Mouse (Mus musculus): ENCODE measurements at regions not wholly inside any gene's neighbourhood (a gene's known extent, or its start where the extent isn't known, plus 50 kb on each side); places are given as distances from the start of the nearest gene placed in this dataset.

DNA sequence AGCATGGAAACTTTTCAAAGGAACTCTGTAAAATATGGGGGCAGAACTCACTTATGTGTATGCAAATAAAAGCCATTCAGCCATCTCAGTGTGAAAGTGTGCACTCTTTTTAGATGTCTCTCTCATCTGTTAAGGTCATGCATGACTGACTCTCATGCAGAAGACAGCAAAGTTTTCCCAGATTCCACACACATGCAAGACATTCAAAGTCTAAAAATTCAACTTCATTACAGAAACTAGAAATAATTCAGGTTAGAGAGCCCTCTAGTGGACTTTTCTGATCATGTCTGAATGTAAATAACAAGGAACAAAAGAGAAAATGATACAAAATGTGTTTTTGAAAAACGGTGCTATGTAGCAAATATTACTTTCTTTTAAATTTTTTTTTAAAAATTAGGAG lies 308.8 kb upstream of the Chl1 start:
- no peak overlapping the region for H3K4me2 ChIP-seq
- no peaks in the 10 kb centered on the region for H3K9me3 ChIP-seq
- no peak overlapping the region for H3K4me3 ChIP-seq (replicated peaks)
- WGBS = 12% methylated on average over 1 of the region's 1 CpGs
- H3K36me3 ChIP-seq = no peaks in the 10 kb centered on the region
- H3K9ac ChIP-seq = no peak overlapping the region
- H3K4me1 ChIP-seq = no peaks in the 10 kb centered on the region
- no peaks in the 10 kb centered on the region for H3K27me3 ChIP-seq (replicated peaks)
- ATAC-seq (ENCODE audit: insufficient read depth, low FRiP score, low read depth) = no peak
- H3K27ac ChIP-seq = no peak overlapping the region

DNA sequence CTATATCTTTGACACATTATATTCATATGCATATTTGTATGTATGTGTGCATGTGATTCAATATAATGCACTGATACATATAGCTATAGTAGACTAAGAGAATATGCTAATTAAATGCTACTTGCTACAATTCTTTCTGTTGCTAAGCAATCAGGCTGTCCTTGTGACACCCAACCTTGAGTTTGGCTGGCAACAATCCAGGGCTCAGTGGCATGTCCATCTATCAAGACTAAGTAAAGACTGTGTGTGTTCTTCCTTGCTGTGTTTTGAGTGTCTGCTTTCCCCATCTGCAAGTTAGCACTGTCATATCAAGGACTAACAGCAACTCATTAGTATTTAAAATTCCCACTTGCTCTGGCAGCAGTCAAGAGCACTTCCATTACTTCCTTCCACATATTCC lies 301.2 kb upstream of the Chl1 start:
- H3K27ac ChIP-seq = no peak overlapping the region
- H3K4me3 ChIP-seq (replicated peaks) = no peak overlapping the region
- no peak overlapping the region for H3K9ac ChIP-seq
- no peak overlapping the region for H3K4me2 ChIP-seq
- no peaks in the 10 kb centered on the region for H3K9me3 ChIP-seq
- H3K36me3 ChIP-seq = no peaks in the 10 kb centered on the region
- H3K4me1 ChIP-seq = no peaks in the 10 kb centered on the region
- no peaks in the 10 kb centered on the region for H3K27me3 ChIP-seq (replicated peaks)
- no peak for ATAC-seq (ENCODE audit: insufficient read depth, low FRiP score, low read depth)

DNA sequence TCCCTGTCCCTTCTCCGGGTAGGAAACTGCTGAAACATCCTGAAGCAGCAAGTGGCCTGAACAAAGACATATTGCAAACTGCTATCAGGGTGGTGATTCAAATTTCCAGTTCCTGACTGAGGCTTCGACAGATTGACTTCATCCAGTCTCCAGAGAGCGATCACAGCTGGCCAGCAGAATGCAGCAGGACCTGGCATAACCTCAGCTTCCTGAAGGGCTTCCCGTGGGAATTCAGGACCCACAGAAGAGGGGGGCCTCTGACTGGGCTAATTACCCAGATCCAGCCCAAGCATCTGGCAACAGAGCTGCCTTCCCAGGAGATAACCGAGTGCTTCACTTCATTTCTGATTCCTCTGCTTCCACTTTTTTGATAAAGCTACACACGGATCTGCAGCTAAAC lies 297.2 kb upstream of the Chl1 start:
- Histone ChIP-seq H3K9ac (no peak overlapping the region), H3K4me2 (no peak overlapping the region), H3K36me3 (no peaks in the 10 kb centered on the region), H3K27me3 (replicated peaks) (no peaks in the 10 kb centered on the region), H3K4me3 (replicated peaks) (no peak overlapping the region), H3K4me1 (no peaks in the 10 kb centered on the region), H3K9me3 (no peaks in the 10 kb centered on the region), H3K27ac (no peak overlapping the region)
- ATAC-seq (ENCODE audit: insufficient read depth, low FRiP score, low read depth) = no peak; the same call in 1 of the 2 replicates
- 28% methylated on average over 6 of the region's 6 CpGs for WGBS

DNA sequence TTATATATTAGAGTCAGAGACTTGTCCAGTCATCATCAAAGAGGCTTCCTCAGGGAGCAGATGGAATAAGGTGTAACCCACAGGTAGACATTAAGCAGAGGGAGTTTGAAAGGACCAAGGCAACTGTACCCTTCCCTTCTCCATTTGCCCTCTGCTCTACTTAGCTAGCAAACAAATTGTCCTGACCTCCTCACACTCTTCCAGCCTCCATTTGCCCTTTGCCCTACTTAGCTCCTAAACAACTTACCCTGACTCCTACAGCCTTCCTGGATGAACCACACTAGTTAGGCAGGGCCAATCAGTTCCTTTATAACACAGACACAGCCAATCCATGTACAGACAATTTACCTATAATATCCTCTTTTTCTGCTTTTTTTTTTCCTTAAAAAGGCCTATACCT lies 273.5 kb upstream of the Chl1 start:
- H3K9me3 ChIP-seq = no peaks in the 10 kb centered on the region
- ATAC-seq (ENCODE audit: insufficient read depth, low FRiP score, low read depth) = no peak
- no peaks in the 10 kb centered on the region for H3K36me3 ChIP-seq
- H3K4me3 ChIP-seq (replicated peaks) = no peak overlapping the region
- H3K9ac ChIP-seq = no peak overlapping the region
- H3K4me2 ChIP-seq = no peak overlapping the region
- no peak overlapping the region for H3K27ac ChIP-seq
- H3K4me1 ChIP-seq = no peaks in the 10 kb centered on the region
- no peaks in the 10 kb centered on the region for H3K27me3 ChIP-seq (replicated peaks)

DNA sequence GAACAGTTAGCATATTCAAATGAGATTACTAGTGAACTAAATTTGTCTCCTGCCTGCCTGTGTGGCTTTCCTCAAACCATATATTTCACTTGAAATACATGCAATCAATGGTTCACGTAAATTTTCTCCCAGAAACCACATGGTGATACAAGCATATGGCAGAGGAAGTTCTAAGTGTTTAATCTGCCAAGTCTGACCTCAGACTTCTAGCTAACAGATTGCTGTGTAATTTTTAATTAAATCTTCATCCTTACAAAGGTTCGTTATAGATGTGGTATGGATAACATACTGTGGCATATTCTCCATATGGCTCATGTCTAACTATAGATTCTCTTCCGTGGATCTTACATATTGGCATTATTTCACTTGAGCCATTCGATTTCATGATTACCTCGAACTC lies 241.4 kb upstream of the Chl1 start:
- no peak overlapping the region for H3K4me2 ChIP-seq
- no peak overlapping the region for H3K27ac ChIP-seq
- H3K4me1 ChIP-seq = no peaks in the 10 kb centered on the region
- no peak for ATAC-seq (ENCODE audit: insufficient read depth, low FRiP score, low read depth)
- H3K4me3 ChIP-seq (replicated peaks) = no peak overlapping the region
- H3K36me3 ChIP-seq = no peaks in the 10 kb centered on the region
- 84% methylated on average over 5 of the region's 5 CpGs for WGBS
- no peaks in the 10 kb centered on the region for H3K27me3 ChIP-seq (replicated peaks)
- no peaks in the 10 kb centered on the region for H3K9me3 ChIP-seq
- H3K9ac ChIP-seq = no peak overlapping the region

DNA sequence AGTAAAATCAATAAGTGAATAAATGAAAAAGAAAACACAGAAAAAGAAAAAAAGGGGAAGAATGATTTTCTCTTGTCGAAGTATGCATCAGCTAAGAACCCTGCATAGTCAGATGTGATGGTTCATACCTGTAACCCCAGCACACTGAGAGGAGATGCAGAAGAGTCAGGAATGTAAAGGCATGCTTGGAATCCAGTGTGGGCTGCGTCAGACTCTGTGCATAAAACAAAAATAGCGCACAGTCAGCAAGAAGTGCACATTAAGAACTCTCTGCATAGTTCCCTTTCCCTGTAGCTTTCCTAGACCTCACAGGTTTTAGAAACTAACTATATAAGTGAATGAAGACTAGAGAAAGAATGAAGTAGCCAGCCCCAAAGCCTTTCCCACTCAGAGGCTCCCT lies 238.2 kb upstream of the Chl1 start:
- no peak overlapping the region for H3K9ac ChIP-seq
- H3K4me1 ChIP-seq = no peaks in the 10 kb centered on the region
- whole genome bisulfite sequencing = 53% methylated on average over 3 of the region's 3 CpGs
- H3K9me3 ChIP-seq = no peaks in the 10 kb centered on the region
- no peaks in the 10 kb centered on the region for H3K36me3 ChIP-seq
- H3K4me3 ChIP-seq (replicated peaks) = no peak overlapping the region
- no peak overlapping the region for H3K27ac ChIP-seq
- ATAC-seq (ENCODE audit: insufficient read depth, low FRiP score, low read depth) = no peak
- no peaks in the 10 kb centered on the region for H3K27me3 ChIP-seq (replicated peaks)
- no peak overlapping the region for H3K4me2 ChIP-seq

DNA sequence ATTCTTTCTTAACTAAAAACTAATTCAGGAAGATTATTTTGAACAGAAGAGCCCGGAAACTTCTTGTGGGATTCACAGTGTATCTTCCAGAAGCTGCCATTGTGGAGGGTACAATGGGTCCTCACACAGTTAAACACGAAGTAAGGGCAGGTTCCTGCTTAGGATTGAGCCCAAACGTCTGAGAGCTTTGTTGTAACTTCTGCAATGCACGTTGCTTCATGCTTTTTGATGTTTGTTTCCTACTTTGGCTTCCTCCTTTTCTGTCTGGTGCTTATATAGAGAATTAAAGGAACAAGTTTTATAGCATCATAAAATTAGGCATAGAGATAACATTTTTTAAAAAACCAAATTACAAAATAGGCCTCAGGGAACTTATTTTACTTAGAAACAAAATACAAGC lies 235.3 kb upstream of the Chl1 start:
- no peaks in the 10 kb centered on the region for H3K27me3 ChIP-seq (replicated peaks)
- no peak for ATAC-seq (ENCODE audit: insufficient read depth, low FRiP score, low read depth)
- WGBS = 69% methylated on average over 4 of the region's 4 CpGs
- H3K4me1 ChIP-seq = no peaks in the 10 kb centered on the region
- no peak overlapping the region for H3K27ac ChIP-seq
- H3K9me3 ChIP-seq = no peaks in the 10 kb centered on the region
- no peak overlapping the region for H3K9ac ChIP-seq
- no peaks in the 10 kb centered on the region for H3K36me3 ChIP-seq
- no peak overlapping the region for H3K4me3 ChIP-seq (replicated peaks)
- no peak overlapping the region for H3K4me2 ChIP-seq

DNA sequence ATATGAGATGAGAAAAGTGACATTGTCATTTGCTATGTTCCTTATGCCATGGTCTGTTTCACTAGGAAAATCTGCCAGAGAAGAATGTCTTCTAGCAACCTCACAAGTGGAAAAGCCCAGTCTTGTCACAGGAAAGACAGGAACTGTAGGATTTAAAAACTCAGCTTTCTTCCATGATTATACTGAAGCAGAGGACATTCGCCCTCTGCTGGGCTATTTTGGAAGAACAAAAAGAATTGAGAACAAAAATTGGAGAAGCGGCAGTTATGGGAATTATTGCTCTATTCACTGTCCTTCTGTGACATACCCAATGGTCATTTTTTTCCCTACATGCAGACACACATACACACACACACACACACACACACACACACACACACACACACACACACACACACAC lies 234.9 kb upstream of the Chl1 start:
- Histone ChIP-seq H3K4me1 (no peaks in the 10 kb centered on the region), H3K9me3 (no peaks in the 10 kb centered on the region), H3K27ac (no peak overlapping the region), H3K4me2 (no peak overlapping the region), H3K4me3 (replicated peaks) (no peak overlapping the region), H3K9ac (no peak overlapping the region), H3K27me3 (replicated peaks) (no peaks in the 10 kb centered on the region), H3K36me3 (no peaks in the 10 kb centered on the region)
- 22% methylated on average over 2 of the region's 2 CpGs for WGBS
- no peak for ATAC-seq (ENCODE audit: insufficient read depth, low FRiP score, low read depth)

DNA sequence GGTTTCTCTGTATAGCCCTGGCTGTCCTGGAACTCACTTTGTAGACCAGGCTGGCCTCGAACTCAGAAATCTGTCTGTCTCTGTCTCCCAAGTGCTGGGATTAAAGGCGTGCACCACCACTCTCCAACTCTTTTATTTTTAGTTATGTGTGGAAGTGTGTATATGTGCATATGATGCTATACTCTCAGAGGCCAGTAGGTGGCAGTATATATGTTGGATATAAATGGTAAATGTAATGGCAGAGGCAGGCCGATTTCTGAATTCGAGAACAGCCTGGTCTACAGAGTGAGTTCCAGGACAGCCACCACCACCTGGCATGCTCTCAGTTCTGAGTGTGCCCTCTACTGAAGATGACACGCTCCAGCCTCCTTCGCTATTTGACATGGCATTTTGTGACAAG lies 214.4 kb upstream of the Chl1 start:
- no peak for ATAC-seq (ENCODE audit: insufficient read depth, low FRiP score, low read depth)

DNA sequence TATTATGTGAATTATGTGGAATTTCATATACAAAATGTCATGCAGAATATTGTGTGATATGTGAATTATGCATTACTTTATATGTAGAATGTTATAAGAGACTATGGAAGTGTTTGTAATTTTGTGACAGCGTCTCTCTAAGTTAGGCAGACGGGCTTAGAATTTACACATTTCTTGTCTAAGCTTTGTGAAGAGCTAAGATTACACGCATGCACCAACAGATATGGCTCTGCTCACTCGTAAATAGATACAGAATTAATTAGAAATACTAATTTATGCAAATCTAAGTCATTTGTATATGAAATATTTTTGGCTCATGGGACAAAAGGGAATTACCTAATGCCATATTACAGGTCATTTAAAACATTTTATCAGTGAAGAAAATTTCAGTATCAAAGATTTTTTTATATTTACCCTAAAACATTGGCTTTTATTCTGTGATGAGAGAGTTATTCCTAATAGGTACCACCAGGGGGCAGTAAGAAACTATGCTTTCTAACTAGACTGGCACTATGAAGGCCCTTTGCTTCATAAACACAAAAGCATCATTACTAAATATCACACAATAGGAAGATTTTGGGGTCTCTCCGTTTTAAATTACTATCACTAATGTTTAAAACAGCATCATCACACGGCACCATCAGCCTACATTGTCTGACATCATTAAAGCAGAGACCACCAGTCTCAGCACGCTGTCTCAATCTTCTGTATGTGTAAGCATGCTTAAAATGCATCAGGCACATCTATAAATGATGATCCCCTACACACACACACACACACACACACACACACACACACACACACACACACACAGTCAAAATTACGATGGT lies 203.8 kb upstream of the Chl1 start:
- Histone ChIP-seq H3K9me3 (no peaks in the 10 kb centered on the region), H3K27me3 (replicated peaks) (no peaks in the 10 kb centered on the region), H3K27ac (no peak overlapping the region), H3K4me3 (replicated peaks) (no peak overlapping the region), H3K36me3 (no peaks in the 10 kb centered on the region), H3K4me1 (no peaks in the 10 kb centered on the region), H3K9ac (no peak overlapping the region), H3K4me2 (no peak overlapping the region)
- WGBS = 45% methylated on average over 8 of the region's 8 CpGs
- ATAC-seq (ENCODE audit: insufficient read depth, low FRiP score, low read depth) = no peak

More for the DNA sequence above, 214.4 kb upstream of the Chl1 start:
- no peak overlapping the region for H3K4me2 ChIP-seq
- 84% methylated on average over 6 of the region's 6 CpGs for WGBS
- no peaks in the 10 kb centered on the region for H3K36me3 ChIP-seq
- H3K4me3 ChIP-seq (replicated peaks) = no peak overlapping the region
- no peak overlapping the region for H3K27ac ChIP-seq
- no peaks in the 10 kb centered on the region for H3K27me3 ChIP-seq (replicated peaks)
- no peaks in the 10 kb centered on the region for H3K4me1 ChIP-seq
- no peak overlapping the region for H3K9ac ChIP-seq
- H3K9me3 ChIP-seq = no peaks in the 10 kb centered on the region

DNA sequence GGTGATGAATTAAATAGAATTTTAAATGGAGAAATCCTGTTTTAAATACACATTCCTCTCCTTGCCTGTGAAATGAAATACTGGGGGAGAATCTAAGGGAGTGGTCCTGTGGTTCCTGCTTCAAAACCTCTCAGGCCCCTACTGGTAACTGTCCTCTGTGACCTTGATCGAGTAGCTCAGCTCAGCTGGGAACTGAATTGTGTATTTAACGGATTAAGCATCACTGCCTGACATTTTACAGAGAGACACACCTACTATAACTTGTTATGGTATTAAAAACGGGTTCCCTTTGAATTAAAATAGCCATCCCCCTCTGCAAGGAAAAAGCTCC lies 203.2 kb upstream of the Chl1 start:
- Histone ChIP-seq H3K27ac (no peak overlapping the region), H3K4me1 (no peaks in the 10 kb centered on the region), H3K27me3 (replicated peaks) (no peaks in the 10 kb centered on the region), H3K9me3 (no peaks in the 10 kb centered on the region), H3K4me2 (no peak overlapping the region), H3K4me3 (replicated peaks) (no peak overlapping the region), H3K36me3 (no peaks in the 10 kb centered on the region), H3K9ac (no peak overlapping the region)
- no peak for ATAC-seq (ENCODE audit: insufficient read depth, low FRiP score, low read depth)
- WGBS = 20% methylated on average over 3 of the region's 3 CpGs

DNA sequence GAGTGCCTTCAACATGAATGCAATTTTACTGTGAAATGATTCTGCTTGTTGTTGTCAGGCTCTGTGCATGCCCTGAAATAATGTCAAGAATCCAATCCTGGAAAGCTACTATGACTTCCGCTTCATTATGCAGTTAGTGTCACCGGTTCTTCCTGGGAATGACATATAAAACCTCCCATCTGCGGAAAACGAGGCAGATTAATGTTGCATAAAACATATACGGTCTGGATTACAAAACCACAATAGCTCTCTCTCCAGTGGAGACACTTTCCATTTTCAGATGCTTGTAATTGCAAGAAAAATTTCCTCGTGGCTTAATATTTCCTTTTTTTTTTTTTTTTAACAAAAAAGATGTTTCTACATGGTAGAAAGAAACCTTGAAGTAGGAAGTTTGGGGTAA lies 198.2 kb upstream of the Chl1 start:
- Histone ChIP-seq H3K36me3 (no peaks in the 10 kb centered on the region), H3K9me3 (no peaks in the 10 kb centered on the region), H3K27ac (no peak overlapping the region), H3K27me3 (replicated peaks) (no peaks in the 10 kb centered on the region), H3K4me3 (replicated peaks) (no peak overlapping the region), H3K9ac (no peak overlapping the region), H3K4me2 (no peak overlapping the region), H3K4me1 (no peaks in the 10 kb centered on the region)
- WGBS = 74% methylated on average over 6 of the region's 6 CpGs
- ATAC-seq (ENCODE audit: insufficient read depth, low FRiP score, low read depth) = no peak

DNA sequence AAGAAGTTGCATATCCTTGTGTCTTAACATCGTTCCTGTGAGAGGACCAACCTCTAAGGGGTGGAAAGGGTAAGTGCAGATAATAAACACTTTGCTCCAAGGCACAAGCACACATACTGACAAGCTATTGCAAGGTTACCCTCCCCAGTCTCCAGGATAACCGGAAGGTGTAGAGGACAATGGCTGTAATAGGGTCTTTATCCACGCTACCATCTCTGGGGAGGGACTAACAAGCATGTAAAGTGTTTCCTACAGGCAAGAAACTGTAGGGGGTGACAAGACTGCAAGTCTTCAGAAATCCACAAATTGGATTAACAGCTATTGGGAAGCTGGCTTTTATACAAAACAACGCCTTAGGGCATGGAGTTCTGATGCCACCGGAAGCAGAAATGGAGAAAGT lies 197.5 kb upstream of the Chl1 start:
- no peaks in the 10 kb centered on the region for H3K9me3 ChIP-seq
- H3K9ac ChIP-seq = no peak overlapping the region
- WGBS = 80% methylated on average over 5 of the region's 5 CpGs
- H3K4me2 ChIP-seq = no peak overlapping the region
- no peaks in the 10 kb centered on the region for H3K27me3 ChIP-seq (replicated peaks)
- no peaks in the 10 kb centered on the region for H3K36me3 ChIP-seq
- no peak overlapping the region for H3K4me3 ChIP-seq (replicated peaks)
- no peaks in the 10 kb centered on the region for H3K4me1 ChIP-seq
- ATAC-seq (ENCODE audit: insufficient read depth, low FRiP score, low read depth) = no peak
- H3K27ac ChIP-seq = no peak overlapping the region

All from stomach, embryonic 15.5 days (tissue).